Mouse (Mus musculus) right cerebral cortex, postnatal 14 days (tissue): Measurements from ENCODE around the gene Ythdf2.

Experiments
- DNase-seq: peaks from one replicate; pipeline ENCODE4 v3.0.0; 2022

Gene Ythdf2

DNA sequence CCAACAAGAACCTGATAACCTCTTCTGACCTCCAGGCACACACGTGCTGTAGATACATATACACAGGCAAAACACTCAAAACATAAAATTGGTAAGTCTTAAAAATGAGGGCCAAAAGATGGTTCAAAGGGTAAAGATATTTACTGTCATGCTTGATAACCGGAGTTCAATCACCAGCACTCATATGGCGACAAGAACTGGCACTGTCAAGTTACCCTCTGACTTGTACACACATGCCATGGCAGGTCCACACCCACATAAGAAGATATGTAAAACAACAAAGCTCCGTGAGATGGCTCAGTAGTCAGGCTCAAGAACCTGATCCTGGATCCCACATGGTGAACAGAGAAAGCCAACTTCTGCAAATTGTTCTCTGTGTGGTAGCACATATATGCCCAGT, 4.8 kb downstream of the Ythdf2 start:
- no peak for DNase-seq

DNA sequence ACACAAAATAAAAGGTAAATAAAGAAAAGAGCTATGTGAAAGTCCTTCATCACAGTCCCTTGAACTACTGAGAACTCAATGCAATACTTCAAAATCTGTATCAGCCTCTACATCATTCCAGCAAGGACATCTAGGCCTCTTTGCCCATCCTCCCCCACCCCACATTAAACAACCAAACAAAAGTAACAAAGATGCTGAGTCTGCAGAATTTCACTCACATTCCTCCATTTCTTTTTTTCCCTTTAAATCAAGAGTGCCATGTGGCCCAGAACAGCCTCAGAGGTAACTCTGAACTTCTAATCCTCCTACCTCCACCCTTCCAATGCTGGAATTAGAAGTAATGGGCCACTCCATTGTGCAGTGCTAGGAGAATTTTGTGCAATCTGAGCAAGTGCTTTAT, 13.3 kb downstream of the Ythdf2 start:
- no peak for DNase-seq

GRCm38 (mm10) chr4:132198285-132198712, 13.8 kb downstream of the Ythdf2 start:
- no peak for DNase-seq

- no peak for DNase-seq
Observed at GRCm38 (mm10) chr4:132194975-132195374, 17.1 kb downstream of the Ythdf2 start.

DNA sequence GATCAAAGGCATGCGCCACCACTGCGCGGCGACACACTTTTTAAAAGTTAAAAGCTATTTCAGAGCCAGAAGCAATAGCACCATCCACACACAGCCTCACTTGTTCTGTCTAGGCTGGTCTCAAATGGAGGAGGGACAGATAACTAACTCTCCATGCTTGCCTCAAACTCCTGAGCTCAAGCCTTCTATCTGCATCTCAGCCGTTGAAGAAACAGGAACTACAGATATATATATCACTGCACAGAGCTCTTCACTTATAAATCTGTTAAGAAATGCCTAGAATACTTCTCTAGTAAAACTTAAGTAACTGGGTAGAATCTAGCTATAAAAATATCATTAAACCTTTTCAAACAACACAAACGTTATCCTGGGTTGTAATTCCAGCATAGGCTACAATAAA, 17.7 kb downstream of the Ythdf2 start:
- no peak for DNase-seq

- no peak for DNase-seq
Observed at GRCm38 (mm10) chr4:132187826-132188401, 24.2 kb downstream of the Ythdf2 start.

GRCm38 (mm10) chr4:132183162-132183561, 28.9 kb downstream of the Ythdf2 start:
- DNase-seq, result no peak

- no peak for DNase-seq
Observed at GRCm38 (mm10) chr4:132181721-132182658, 30.1 kb downstream of the Ythdf2 start.

DNA sequence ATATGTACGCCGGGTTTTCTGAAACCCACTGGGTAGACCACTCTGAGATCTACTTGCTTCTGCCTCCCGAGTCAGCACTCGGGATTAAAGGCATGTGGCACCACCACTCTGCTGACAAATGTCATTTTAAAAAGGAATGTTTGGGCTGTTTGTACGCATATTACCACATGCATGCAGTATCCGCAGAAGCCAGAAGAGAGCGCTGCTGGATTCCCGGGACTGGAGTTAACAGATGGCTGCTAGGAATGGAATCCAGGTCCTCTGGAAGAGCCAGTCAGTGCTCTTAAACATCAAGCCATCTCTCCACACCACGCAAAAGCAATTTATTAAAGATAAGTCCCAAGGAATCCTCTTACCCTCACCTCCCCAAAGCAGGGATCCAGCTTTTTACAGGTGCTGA, 31.4 kb downstream of the Ythdf2 start:
- DNase-seq, result peak; percentile 64

DNA sequence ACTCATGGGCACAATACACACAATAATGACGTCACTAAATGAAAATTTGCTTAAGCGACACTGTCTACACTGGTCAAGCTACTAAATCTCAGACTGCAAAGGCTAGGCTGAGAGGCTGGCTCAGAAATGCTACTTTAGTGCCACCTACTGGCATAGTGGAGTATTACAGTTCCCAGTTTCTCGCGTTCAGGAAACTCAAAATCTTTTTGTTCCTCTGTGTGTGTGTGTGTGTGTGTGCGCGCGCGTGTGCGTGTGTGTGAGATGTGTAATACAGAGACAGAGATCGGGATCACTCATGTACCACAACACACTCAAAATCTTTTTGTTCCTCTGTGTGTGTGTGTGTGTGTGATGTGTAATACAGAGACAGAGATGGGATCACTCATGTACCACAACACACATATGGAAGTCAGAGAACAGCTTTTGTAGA, 33.5 kb downstream of the Ythdf2 start:
- peak; percentile 55 for DNase-seq

DNA sequence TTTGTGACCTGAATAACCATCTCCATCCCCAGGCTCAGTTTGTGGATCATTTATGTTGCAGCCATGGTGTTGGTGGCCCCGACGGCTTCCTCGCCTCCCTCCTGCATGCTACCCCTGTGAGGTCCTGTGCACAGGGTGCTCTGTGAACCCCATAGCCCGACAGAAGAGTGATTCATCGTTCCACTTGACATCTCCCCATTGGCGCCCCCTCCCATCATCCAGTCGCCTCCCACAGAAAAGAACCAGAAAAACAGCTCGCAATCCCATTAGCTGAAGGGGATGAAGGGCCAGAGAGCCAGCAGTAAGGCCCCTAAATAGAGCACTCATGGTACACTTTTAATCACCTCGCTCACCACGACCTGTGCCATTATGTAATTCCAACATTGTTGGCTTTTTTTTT, 35.6 kb downstream of the Ythdf2 start:
- DNase-seq, result no peak

DNA sequence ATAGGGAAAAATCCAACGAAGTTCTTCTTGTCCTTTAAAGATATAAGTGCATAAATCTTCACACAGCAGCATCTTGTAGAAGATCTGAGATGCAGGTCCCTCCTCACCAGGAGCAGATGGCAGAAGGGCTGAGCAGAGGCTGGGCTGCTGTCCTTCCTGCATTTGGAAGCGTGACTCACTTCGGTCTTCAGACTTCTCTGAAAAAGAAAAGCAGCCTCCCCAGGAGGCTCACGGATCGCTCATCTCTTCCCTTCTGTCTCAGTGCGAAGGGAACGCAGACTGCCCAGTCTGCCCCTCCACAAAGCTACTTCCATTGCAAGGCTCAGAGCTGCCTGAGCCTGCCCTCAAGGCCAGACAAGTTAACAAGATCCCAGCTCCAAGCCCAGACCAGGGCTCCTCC, 41.2 kb downstream of the Ythdf2 start:
- DNase-seq, result peak; percentile 31

- DNase-seq, result no peak
Observed at GRCm38 (mm10) chr4:132169761-132170160, 42.3 kb downstream of the Ythdf2 start.

- DNase-seq, result no peak
Observed at GRCm38 (mm10) chr4:132169271-132169670, 42.8 kb downstream of the Ythdf2 start.

GRCm38 (mm10) chr4:132167436-132167835, 44.7 kb downstream of the Ythdf2 start:
- no peak for DNase-seq

DNA sequence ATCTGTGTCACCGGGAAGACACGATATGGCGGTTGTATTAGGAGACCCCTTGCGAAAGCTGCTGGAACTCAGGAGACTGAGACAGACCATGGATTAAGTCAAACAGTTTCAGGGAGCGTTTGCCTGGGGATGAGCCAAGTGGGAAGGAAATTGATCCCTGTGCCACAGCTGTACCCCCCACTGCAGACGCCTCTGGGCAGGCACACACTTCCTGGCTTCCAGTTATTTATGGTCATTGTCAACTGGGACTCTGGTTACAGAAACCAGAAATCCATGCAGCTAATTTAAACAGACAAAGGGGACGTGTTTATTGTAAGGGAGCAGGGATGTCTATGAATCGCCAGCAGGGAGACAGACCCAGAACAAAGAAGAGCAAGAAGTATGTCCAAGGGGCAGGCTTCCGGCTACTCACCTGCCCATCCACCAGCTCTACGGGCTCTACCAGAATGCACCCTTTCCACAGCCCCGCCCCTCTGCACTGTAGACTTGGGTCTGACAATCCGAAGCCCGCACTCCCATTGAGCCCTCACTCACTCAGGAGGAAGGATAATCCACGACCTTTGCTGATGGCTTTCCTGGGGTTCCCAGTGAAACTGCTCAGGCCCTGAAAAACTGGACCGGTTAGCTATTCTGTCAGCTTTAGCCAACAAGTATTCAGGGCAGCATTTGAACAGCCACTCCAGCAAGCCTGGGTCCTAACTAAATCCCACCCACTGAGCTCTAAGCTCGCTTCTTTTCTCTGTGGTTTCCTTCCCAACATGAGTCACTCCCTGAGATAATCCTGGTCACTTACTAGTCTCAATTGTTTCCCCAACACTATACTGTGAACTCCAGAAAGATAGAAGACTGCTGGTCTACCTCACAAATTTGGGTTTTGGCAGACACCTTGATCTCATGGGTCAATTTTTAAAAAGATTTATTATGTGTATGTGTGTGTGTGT, 45.5 kb downstream of the Ythdf2 start:
- DNase-seq, result no peak

DNA sequence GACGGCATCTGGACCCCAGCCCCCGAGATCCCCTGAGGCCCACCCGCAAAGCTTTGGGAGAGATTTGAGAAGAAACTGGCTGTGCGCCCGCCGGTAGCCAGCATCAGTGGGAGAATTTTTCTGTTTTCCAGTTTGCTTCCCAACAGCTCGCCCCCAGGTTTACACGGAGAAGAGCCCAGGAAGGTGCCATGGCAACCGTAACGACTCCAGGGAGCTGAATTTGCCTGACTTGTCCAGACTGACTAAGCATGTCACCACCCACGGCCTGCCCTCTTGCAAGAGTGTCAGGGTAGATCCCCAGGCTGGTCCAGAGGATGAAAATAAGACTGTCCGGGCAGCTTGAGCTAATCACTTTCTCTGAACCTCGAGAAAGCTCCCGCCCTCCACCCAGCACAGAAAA, 46.4 kb downstream of the Ythdf2 start:
- DNase-seq, result peak; percentile 60

GRCm38 (mm10) chr4:132156941-132157622, 55.0 kb downstream of the Ythdf2 start:
- DNase-seq, result no peak

DNA sequence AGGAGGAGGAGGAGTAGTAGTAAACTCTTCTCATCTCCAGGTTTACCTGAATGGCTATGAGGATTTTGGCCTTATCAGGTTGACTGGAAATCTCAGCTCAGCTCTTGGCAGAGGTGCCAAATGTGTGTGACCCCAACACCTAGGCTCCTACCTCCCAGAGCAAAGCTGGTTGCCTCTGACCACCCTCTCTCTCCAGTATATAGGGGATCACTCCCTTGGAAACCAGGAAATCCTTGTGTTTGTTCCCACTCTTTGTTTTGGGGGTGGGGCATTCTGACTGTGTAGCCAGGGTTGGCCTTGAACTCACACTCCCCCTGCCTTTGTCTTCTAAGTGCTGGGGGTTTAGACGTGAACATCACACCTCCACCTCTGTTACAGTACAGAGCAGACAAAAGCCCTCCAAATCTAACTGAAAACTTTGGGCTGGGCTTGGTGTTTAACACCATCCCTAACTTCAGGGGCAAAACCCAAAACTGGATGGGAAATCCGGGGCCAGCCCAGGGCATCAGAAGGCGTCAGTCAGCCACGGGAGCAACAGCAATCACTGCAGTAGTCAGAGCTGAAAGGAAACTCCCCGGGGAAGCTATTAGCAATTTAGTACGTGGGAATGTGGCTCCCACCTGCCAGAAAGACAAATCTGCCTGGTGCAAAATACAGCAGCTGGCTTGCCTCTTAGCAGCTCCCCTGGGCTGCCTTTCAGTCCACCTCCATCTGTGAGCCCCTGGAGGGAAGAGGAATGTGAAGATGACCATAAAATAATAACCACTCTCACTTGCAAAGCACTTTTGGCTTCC, 57.0 kb downstream of the Ythdf2 start:
- no peak for DNase-seq

DNA sequence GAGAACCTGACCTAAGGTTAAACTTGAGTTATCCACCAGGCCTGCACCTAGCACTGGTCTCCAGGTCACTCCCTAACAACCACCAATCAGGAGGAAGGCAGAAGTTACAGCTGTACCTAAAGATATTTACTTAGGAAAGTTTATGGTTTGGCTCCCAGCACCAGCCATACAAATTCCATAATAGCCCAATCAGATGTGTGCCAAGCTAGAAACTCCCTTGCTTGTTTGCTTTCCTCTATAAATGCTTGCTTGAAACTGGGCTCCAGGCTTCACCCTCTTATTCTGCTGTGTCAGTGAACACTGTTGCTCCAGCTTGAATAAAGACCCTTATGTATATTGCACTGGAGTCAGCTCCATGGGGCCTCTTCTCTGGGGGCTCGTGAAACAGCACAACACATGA, 60.4 kb downstream of the Ythdf2 start:
- no peak for DNase-seq

GRCm38 (mm10) chr4:132146201-132146600, 65.9 kb downstream of the Ythdf2 start:
- no peak for DNase-seq

DNA sequence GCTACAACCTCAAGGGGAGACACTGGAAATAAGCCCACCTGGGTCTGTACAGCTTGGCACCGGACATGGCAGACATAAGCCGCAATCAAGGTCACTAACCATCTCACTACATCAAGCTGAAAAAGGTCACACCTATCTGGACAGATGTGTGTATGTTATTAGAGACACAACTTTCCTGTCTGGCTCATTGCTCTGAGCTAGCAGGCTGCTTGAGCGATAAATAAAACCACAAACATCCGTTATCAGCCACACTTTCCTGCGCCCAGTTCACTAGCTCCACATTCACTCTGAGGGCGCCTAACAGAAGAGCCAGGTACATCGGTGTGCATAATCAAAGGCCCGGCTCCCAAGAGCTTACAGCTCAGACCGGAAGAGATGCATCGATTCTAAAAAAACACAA, 67.0 kb downstream of the Ythdf2 start:
- DNase-seq, result no peak
